ENCODE assay signal across 24 mouse cellular contexts in genomic region chr11:22815143-22815542, GRCm38 (mm10). TPM values are rescaled to one million over a fixed set of nuclear protein-coding genes. Genes with fewer than 3 reads are reported as not detected.
DNase-seq lines count a peak whose midpoint lies in the region; TF ChIP-seq lines count a peak whose summit lies in the region.
"Had no signal": no experiment of that assay in that cellular context is flagged by ENCODE, and none has a peak within 500 bp of the region (broad histone marks: within the 10 kb centered on the region; RNA-seq: fewer than 3 reads in every experiment).

No protein-coding gene starts in this region.

- H3K4me1 ChIP-seq in thymus, adult 2 months (replicated peaks; ENCODE audit: control insufficient read depth, insufficient read depth, low read length), result peaks cover 53% of the 10 kb centered on the region
- peaks cover 15% of the 10 kb centered on the region for H3K4me1 ChIP-seq in bone marrow, adult 2 months (ENCODE audit: control insufficient read depth, insufficient read depth, low read length)
- H3K4me1 ChIP-seq: forebrain, embryonic 15.5 days; hindbrain, embryonic 13.5 days; limb, embryonic 12.5 days; midbrain, embryonic 12.5 days had no signal

- no peaks in the 10 kb centered on the region; the same call in 1 of the 2 replicates for H3K79me2 ChIP-seq in macrophage (ENCODE audit: inconsistent target)

- no peak for DNase-seq in thymus, adult 2 months
- DNase-seq in thymus, postnatal 25 days, result no peak
- DNase-seq in frontal cortex, postnatal 25 days (ENCODE audit: low spot score in 2 of 2), result no peak
- DNase-seq in gastrocnemius, postnatal 10 days, result no peak
- DNase-seq in heart, postnatal 14 days, result no peak
- DNase-seq: adrenal gland, postnatal 25 days; cerebellum, adult 11 months; cerebellum, adult 9-11 months; gastrocnemius, postnatal 14 days; heart, adult 18-20 months; heart, postnatal 36 days; kidney, adult 2 months; right cerebral cortex, postnatal 14 days; spleen, adult 18-20 months had no signal

- H3K4me3 ChIP-seq in thymus, adult 2 months (ENCODE audit: control insufficient read depth, insufficient read depth, low read length), result no peak overlapping the region
- no peak overlapping the region for H3K4me3 ChIP-seq in bone marrow, adult 2 months (replicated peaks; ENCODE audit: control insufficient read depth, low read depth, low read length)
- H3K4me3 ChIP-seq in macrophage (ENCODE audit: inconsistent target), result no peak overlapping the region
- H3K4me3 ChIP-seq: embryonic facial prominence, embryonic 10.5 days; forebrain, embryonic 15.5 days; heart, embryonic 12.5 days; hindbrain, embryonic 13.5 days; limb, embryonic 12.5 days; midbrain, embryonic 12.5 days had no signal

- peak overlapping the region; percentile 88 for H3K27ac ChIP-seq in thymus, adult 2 months (ENCODE audit: control insufficient read depth, insufficient read depth, low read length)
- H3K27ac ChIP-seq in bone marrow, adult 2 months (ENCODE audit: control insufficient read depth, insufficient read depth, low read depth, low read length, poor library complexity), result peak overlapping the region; percentile 58; the same call in 1 of the 2 replicates
- H3K27ac ChIP-seq in macrophage, result peak overlapping the region; percentile 89
- H3K27ac ChIP-seq: embryonic facial prominence, embryonic 10.5 days; forebrain, embryonic 15.5 days; hindbrain, embryonic 13.5 days; kidney, postnatal 0 days; limb, embryonic 12.5 days; liver, embryonic 14.5 days; midbrain, embryonic 12.5 days had no signal

- no peak for TF ChIP-seq CTCF in thymus, adult 2 months (IDR thresholded peaks at IDR 0.05; ENCODE audit: borderline replicate concordance, control insufficient read depth, extremely low read depth, insufficient read depth, low read length, poor library complexity)
- no peak for TF ChIP-seq CTCF in bone marrow, adult 2 months (IDR thresholded peaks at IDR 0.05; ENCODE audit: control insufficient read depth, insufficient read depth, low read length)

- no peaks in the 10 kb centered on the region for H3K36me3 ChIP-seq in thymus, adult 2 months (ENCODE audit: control insufficient read depth, insufficient read depth, low read length)
- H3K36me3 ChIP-seq in macrophage (ENCODE audit: inconsistent target), result no peaks in the 10 kb centered on the region
- H3K36me3 ChIP-seq: embryonic facial prominence, embryonic 10.5 days; forebrain, embryonic 15.5 days; heart, embryonic 12.5 days; hindbrain, embryonic 13.5 days; limb, embryonic 12.5 days; midbrain, embryonic 12.5 days had no signal

- H3K27me3 ChIP-seq in thymus, adult 2 months (ENCODE audit: control insufficient read depth, insufficient read depth, low read length), result no peaks in the 10 kb centered on the region
- H3K27me3 ChIP-seq: forebrain, embryonic 15.5 days; heart, embryonic 12.5 days; hindbrain, embryonic 13.5 days; limb, embryonic 12.5 days; midbrain, embryonic 12.5 days had no signal

- TF ChIP-seq POLR2A in thymus, adult 2 months (IDR thresholded peaks at IDR 0.05; ENCODE audit: control insufficient read depth, extremely low read depth, insufficient read depth, low read length, poor library complexity), result no peak
- TF ChIP-seq POLR2A in bone marrow, adult 2 months (IDR thresholded peaks at IDR 0.05; ENCODE audit: borderline replicate concordance, control insufficient read depth, low read depth, low read length), result no peak

- intact Hi-C loops in heart, postnatal 14 days (cut with DNase I), result no loop called here

RNA-seq across cellular contexts. Expression of gene B3gnt2, which starts 45.6 kb away (rescaled TPM):
- 35.4 and 41.4 TPM in 2 replicates for polyA plus RNA-seq in thymus, adult 2 months (2012; rRNA removed)
- polyA plus RNA-seq in bone marrow, adult 2 months (2011; ENCODE audit: insufficient read depth, insufficient read length, low replicate concordance, missing spikeins), result 0.54 and 6.2 TPM in 2 replicates
- total RNA-seq in macrophage (2018; cell fraction: chromatin; rRNA removed), result 100 to 1,000 TPM in 9 of 26 experiments, 10 to 100 TPM in 17; 43.8 to 185 (median 90.5) TPM
- total RNA-seq in macrophage (2018; cell fraction: cytosol; rRNA removed), result 100 to 1,000 TPM in 22 of 26 experiments, 10 to 100 TPM in 4; 85.2 to 192 (median 117) TPM
- 100 to 1,000 TPM in 25 of 26 experiments, 10 to 100 TPM in 1; 81.7 to 283 (median 169) TPM for total RNA-seq in macrophage (2018; cell fraction: nucleus; rRNA removed)
- 41.8 to 69.9 TPM (median 65.2 TPM) in 3 replicates for polyA plus RNA-seq in macrophage (2018)
- 1 to 10 TPM; 4.0 to 4.4 TPM for total RNA-seq in gastrocnemius, postnatal 10 days (2021)
- 10 to 100 TPM in 1 of 2 experiments, 1 to 10 TPM in 1; 6.9 to 12.0 TPM for total RNA-seq in heart, postnatal 14 days (2021)
